Mouse (Mus musculus) testis, adult 2 months (tissue): ENCODE measurements around the gene Gm26992. TPM values are rescaled to one million over a fixed set of nuclear protein-coding genes. Genes with fewer than 3 reads are reported as not detected.
A peak's percentile ranks its signal among the peaks of the same experiment; 100 is the strongest.

Source experiments
- H3K27ac ChIP-seq: fragments of 200-500 bp; 2 replicates; pipeline ENCODE4 v1.5.1; 2012; ENCODE audit warnings: low read depth, low read length; ENCODE audit not compliant: control insufficient read depth, insufficient read depth
- H3K27me3 ChIP-seq: fragments of 200-500 bp; 2 replicates; pipeline ENCODE4 v1.6.1; 2012; ENCODE audit warnings: mild to moderate bottlenecking, low read length, moderate library complexity; ENCODE audit not compliant: control insufficient read depth, insufficient read depth
- H3K36me3 ChIP-seq: fragments of 200-500 bp; 2 replicates; pipeline ENCODE4 v1.6.1; 2012; ENCODE audit warnings: mild to moderate bottlenecking, low read length; ENCODE audit not compliant: control insufficient read depth, insufficient read depth
- H3K4me1 ChIP-seq: fragments of 200-500 bp; 2 replicates; pipeline ENCODE4 v1.6.1; 2012; ENCODE audit warnings: low read length; ENCODE audit not compliant: control insufficient read depth, insufficient read depth
- H3K4me3 ChIP-seq: fragments of 200-500 bp; 2 replicates; pipeline ENCODE4 v1.5.1; 2012; ENCODE audit warnings: low read depth, mild to moderate bottlenecking, low read length, moderate library complexity, mixed read lengths; ENCODE audit not compliant: control insufficient read depth
- CTCF ChIP-seq: fragments of 200-500 bp; IDR thresholded peaks from 2 replicates; pipeline ENCODE4 v1.5.1; 2012; ENCODE audit warnings: low read depth, mild to moderate bottlenecking, inconsistent platforms, low read length, moderate library complexity; ENCODE audit not compliant: control insufficient read depth, insufficient read depth, insufficient replicate concordance
- POLR2A ChIP-seq: fragments of 200-500 bp; IDR thresholded peaks from 2 replicates; pipeline ENCODE4 v1.6.1; 2012; ENCODE audit warnings: low read depth, mild to moderate bottlenecking, inconsistent platforms, low read length, moderate library complexity; ENCODE audit not compliant: control insufficient read depth
- polyA plus RNA-seq: library from polyadenylated mRNA; depleted of rRNA; stranded (reverse); fragments of >200 nt; gene quantifications from 2 replicates; pipeline ENCODE4 v1.2.3, GENCODE M21; 2012

The Gm26992 gene
- polyA plus RNA-seq, 1 experiment, result 0.31 TPM

GRCm38 (mm10) chrX:103483047-103483446, 61.2 kb downstream of the Gm26992 start:
- no peak overlapping the region for H3K4me3 ChIP-seq
- no peaks in the 10 kb centered on the region for H3K4me1 ChIP-seq
- no peaks in the 10 kb centered on the region for H3K27me3 ChIP-seq
- H3K36me3 ChIP-seq, result no peaks in the 10 kb centered on the region
- H3K27ac ChIP-seq, result no peak overlapping the region
- no peak for TF ChIP-seq CTCF
- no peak for TF ChIP-seq POLR2A

- Histone ChIP-seq H3K27ac (no peak overlapping the region), H3K4me3 (no peak overlapping the region), H3K27me3 (no peaks in the 10 kb centered on the region), H3K36me3 (no peaks in the 10 kb centered on the region), H3K4me1 (no peaks in the 10 kb centered on the region)
- no peak for TF ChIP-seq CTCF
- TF ChIP-seq POLR2A, result no peak
These were observed 62.2 kb downstream of the Gm26992 start for GRCm38 (mm10) chrX:103484050-103484449.

- no peaks in the 10 kb centered on the region for H3K27me3 ChIP-seq
- no peaks in the 10 kb centered on the region for H3K36me3 ChIP-seq
- TF ChIP-seq CTCF, result no peak
- TF ChIP-seq POLR2A, result no peak
- H3K4me1 ChIP-seq, result no peaks in the 10 kb centered on the region
- no peak overlapping the region for H3K4me3 ChIP-seq
- H3K27ac ChIP-seq, result no peak overlapping the region
These were observed 69.0 kb downstream of the Gm26992 start for GRCm38 (mm10) chrX:103490853-103491252.

- Histone ChIP-seq H3K4me1 (no peaks in the 10 kb centered on the region), H3K36me3 (no peaks in the 10 kb centered on the region), H3K27ac (0 out of 2 replicates have a peak overlapping the region, but pooled peaks have one; percentile 53), H3K27me3 (no peaks in the 10 kb centered on the region), H3K4me3 (no peak overlapping the region; the same call in 1 of the 2 replicates)
- TF ChIP-seq CTCF, result no peak
- TF ChIP-seq POLR2A, result no peak
These were observed 70.8 kb downstream of the Gm26992 start for GRCm38 (mm10) chrX:103492398-103493256.

- peak overlapping the region; percentile 86 for H3K27ac ChIP-seq
These were observed 71.8 kb downstream of the Gm26992 start for GRCm38 (mm10) chrX:103493351-103494173.

GRCm38 (mm10) chrX:103499374-103499773, 77.6 kb downstream of the Gm26992 start:
- H3K27ac ChIP-seq, result no peak overlapping the region
- no peaks in the 10 kb centered on the region for H3K36me3 ChIP-seq
- H3K4me1 ChIP-seq, result no peaks in the 10 kb centered on the region
- no peaks in the 10 kb centered on the region for H3K27me3 ChIP-seq
- TF ChIP-seq POLR2A (no peak), CTCF (no peak)
- H3K4me3 ChIP-seq, result no peak overlapping the region

More at GRCm38 (mm10) chrX:103493351-103494173, 71.8 kb downstream of the Gm26992 start:
- no peaks in the 10 kb centered on the region for H3K36me3 ChIP-seq
- H3K4me1 ChIP-seq, result no peaks in the 10 kb centered on the region
- peak overlapping the region; percentile 88 for H3K4me3 ChIP-seq
- H3K27me3 ChIP-seq, result no peaks in the 10 kb centered on the region
- TF ChIP-seq POLR2A (no peak; the same call in 1 of the 2 replicates), CTCF (no peak)

GRCm38 (mm10) chrX:103500137-103500536, 78.3 kb downstream of the Gm26992 start:
- Histone ChIP-seq H3K27ac (no peak overlapping the region), H3K4me1 (no peaks in the 10 kb centered on the region), H3K27me3 (no peaks in the 10 kb centered on the region), H3K4me3 (no peak overlapping the region), H3K36me3 (no peaks in the 10 kb centered on the region)
- TF ChIP-seq POLR2A (no peak), CTCF (no peak)
